24 mouse cellular contexts compared by ENCODE assay signal in the genomic region with DNA sequence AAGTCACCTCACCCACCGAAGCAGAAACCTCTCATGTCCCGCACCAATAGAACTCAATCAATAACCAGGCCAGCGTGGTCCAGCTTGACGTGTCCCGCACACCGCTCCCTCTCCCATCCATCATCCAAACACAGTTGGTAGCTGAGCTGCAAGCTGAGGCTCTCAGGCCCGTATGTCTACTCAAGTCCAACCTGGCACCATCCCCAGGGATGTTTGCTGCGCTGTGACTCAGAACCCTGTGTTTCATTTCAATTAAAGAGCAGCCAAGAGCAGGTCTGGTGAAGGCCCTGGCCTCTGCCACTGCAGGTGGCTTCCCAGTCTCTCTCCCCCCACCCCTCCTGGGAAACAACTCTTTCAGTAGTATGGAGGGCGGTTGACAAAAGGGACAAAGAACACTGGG.
DNase-seq lines count a peak whose midpoint lies in the region; ATAC-seq and TF ChIP-seq lines count a peak whose summit lies in the region.
"Had no signal": no experiment of that assay in that cellular context is flagged by ENCODE, and none has a peak within 500 bp of the region (broad histone marks: within the 10 kb centered on the region; RNA-seq: fewer than 3 reads in every experiment).

No protein-coding gene starts in this region.

- ATAC-seq in cerebellum, adult (ENCODE audit: insufficient number of reproducible peaks, low FRiP score, low TSS enrichment) = peak; percentile 60
- ATAC-seq: activated CD4-positive, CD25-positive, alpha-beta regulatory T cell, adult 4 months; forebrain, postnatal 0 days; intestine, embryonic 16.5 days; midbrain, embryonic 15.5 days had no signal

- no peak for DNase-seq in cerebellum, adult 9-10 months
- peak; percentile 84 for DNase-seq in heart, adult 11 months
- no peak for DNase-seq in heart, postnatal 10 days
- DNase-seq in 3134 (ENCODE audit: extremely low read depth, insufficient read length, low spot score) (peak; percentile 48), adipocyte (ENCODE audit: low spot score) (peak; percentile 35)
- no peak for DNase-seq in right cerebral cortex, postnatal 36 days (ENCODE audit: low spot score in 2 of 2)
- no peak for DNase-seq in lung, adult 2 months
- DNase-seq: adrenal gland, adult 8-10 months; forebrain, postnatal 0 days; gastrocnemius, postnatal 10 days; kidney, adult 8-10 months; kidney, postnatal 4 days; liver, embryonic 13.5 days; lung, adult 18-20 months; lung, postnatal 10 days; right cerebral cortex, postnatal 25 days; spleen, adult 18-20 months; thymus, postnatal 25 days had no signal

- peaks cover under 1% of the 10 kb centered on the region for H3K4me1 ChIP-seq in lung, adult 2 months (ENCODE audit: control insufficient read depth, insufficient read depth, low read length)
- H3K4me1 ChIP-seq: liver, embryonic 13.5 days had no signal

- intact Hi-C loops in heart, postnatal 10 days (cut with DNase I) = no loop called here

- 85% methylated on average over 9 of the region's 9 CpGs for WGBS in lung, adult 2 months

- no peak for TF ChIP-seq POLR2A in lung, adult 2 months (IDR thresholded peaks at IDR 0.05; ENCODE audit: borderline replicate concordance, extremely low read depth, low read depth, low read length)

- TF ChIP-seq CTCF in lung, adult 2 months (IDR thresholded peaks at IDR 0.05; ENCODE audit: insufficient read depth, low read length) = no peak

- no peak overlapping the region for H3K4me3 ChIP-seq in lung, adult 2 months (replicated peaks; ENCODE audit: extremely low read depth, low read depth, low read length)
- H3K4me3 ChIP-seq: embryonic facial prominence, embryonic 15.5 days; forebrain, embryonic 12.5 days; liver, embryonic 13.5 days; midbrain, embryonic 15.5 days had no signal

Comparison
In these comparisons a context has a peak if more than half of its experiments do, and no peak if none do; other contexts are left out.
1. DNase-seq: peak in heart, adult 11 months (single experiment), 3134 (single experiment) and adipocyte (single experiment); none in cerebellum, adult 9-10 months (single experiment), heart, postnatal 10 days (0 of 2), right cerebral cortex, postnatal 36 days (0 of 2) and lung, adult 2 months (single experiment).